Mouse (Mus musculus): ENCODE measurements around the gene Rela. TPM values are rescaled to one million over a fixed set of nuclear protein-coding genes. Genes with fewer than 3 reads are reported as not detected.
A peak's percentile ranks its signal among the peaks of the same experiment; 100 is the strongest.

Gene Rela
- polyA plus RNA-seq (2015; fragmentation: Nextera tagmentation; extraction: Ambion mirVana): 42.6 and 45.5 TPM in 2 replicates

DNA sequence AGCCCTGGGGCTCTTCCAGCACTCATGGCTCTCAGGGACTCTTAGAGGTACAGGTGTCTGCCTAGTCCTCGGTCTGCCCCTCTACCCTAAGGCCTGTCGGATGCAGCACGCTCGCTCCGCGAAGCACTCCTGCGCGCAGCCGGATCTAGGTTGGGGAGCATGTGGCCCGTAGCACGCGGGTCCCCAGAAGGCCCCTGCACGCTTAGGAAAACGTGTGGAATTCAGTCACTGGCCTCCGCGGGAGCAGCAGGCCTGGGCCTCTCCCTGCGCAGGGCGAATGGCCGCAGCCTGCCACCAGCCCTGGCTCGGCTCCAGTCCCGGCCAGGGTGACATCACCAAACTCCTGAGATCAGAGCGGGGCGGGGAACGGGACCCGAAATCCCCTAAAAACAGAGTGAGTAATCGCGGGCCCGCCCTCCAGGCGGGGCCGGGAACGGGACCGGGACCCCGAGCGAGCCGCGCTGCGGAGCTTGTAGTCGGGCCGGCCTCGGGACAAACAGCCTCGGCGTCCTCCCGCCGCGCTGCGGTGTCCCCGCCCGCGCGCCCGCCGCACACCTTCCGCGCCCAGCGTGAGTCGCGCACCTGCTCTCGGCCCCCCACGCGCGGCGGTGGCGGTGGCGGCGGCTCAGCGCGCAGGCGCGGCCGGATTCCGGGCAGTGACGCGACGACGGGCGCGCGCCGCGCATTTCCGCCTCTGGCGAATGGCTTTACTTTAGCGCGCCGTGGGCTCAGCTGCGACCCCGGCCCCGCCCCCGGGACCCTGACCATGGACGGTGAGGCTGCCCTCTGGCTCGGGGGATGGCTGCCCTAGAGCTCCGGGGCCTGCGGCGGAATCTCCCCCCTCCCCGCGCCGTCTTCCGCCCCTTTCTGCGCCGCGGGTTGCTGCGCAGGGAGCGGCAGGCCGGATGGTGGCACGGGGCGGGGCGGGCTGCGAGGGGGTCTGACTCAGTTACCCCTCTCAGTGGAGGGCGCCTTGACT is at the start of gene Rela:
Gene Rela (plus strand): TSS at position 415 of the 979 bp plus-strand sequence.
- peak within 1 kb of the TSS; percentile 90 for H3K9ac ChIP-seq (ENCODE audit: low read depth, low read length)
- peaks cover 4% of the 10 kb centered on the region for H3K4me1 ChIP-seq (replicated peaks; ENCODE audit: insufficient read depth, low read length)
- no peaks in the 10 kb centered on the region for H3K9me3 ChIP-seq (replicated peaks; ENCODE audit: low read length)
- DNase-seq (ENCODE audit: low spot score) (peak; percentile 85), ATAC-seq (replicated peaks; ENCODE audit: low FRiP score, low read depth) (peak; percentile 85)
- no peak for TF ChIP-seq CTCF (IDR thresholded peaks at IDR 0.05; ENCODE audit: low read depth)
- peak within 1 kb of the TSS; percentile 81 for H3K4me2 ChIP-seq (ENCODE audit: low read length)
- H3K4me3 ChIP-seq (replicated peaks; ENCODE audit: low read depth, low read length): peak within 1 kb of the TSS; percentile 70
- H3K27ac ChIP-seq: peak within 1 kb of the TSS; percentile 87
- H3K36me3 ChIP-seq (ENCODE audit: insufficient read depth, low read length): peaks cover 23% of the 10 kb centered on the region
- no peaks in the 10 kb centered on the region for H3K27me3 ChIP-seq (ENCODE audit: insufficient read depth, low read length)
- under 1% methylated on average over 96 of the region's 109 CpGs for WGBS

DNA sequence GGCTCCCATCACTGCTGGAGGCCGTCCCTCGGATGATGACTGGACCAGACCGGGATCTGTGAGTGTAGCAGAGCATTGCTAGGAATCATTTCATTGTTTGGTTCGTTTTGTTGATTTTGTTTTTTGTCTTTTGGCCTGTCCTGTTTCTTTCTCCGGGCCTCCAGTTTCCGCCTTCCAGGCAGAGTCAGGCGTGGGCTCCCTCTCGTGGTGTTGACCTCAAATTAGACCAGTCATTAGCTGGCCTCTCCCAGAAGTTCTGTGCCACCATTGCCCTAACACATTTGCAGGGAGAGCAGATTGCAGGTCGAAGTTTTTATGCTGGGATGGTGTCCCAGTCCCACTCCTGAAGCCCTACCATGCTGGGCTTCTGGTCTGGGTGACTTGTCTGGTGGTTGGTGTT is 48.1 kb upstream of the Rela start:
- peak; percentile 32; the same call in 1 of the 2 replicates for TF ChIP-seq CTCF (IDR thresholded peaks at IDR 0.05; ENCODE audit: low read depth)
- Histone ChIP-seq H3K27me3 (ENCODE audit: insufficient read depth, low read length) (no peaks in the 10 kb centered on the region), H3K9ac (ENCODE audit: low read depth, low read length) (no peak overlapping the region), H3K36me3 (ENCODE audit: insufficient read depth, low read length) (no peaks in the 10 kb centered on the region), H3K4me2 (ENCODE audit: low read length) (no peak overlapping the region), H3K4me1 (replicated peaks; ENCODE audit: insufficient read depth, low read length) (no peaks in the 10 kb centered on the region), H3K4me3 (replicated peaks; ENCODE audit: low read depth, low read length) (no peak overlapping the region), H3K9me3 (replicated peaks; ENCODE audit: low read length) (no peaks in the 10 kb centered on the region), H3K27ac (no peak overlapping the region)
- DNase-seq (ENCODE audit: low spot score) (no peak), ATAC-seq (replicated peaks; ENCODE audit: low FRiP score, low read depth) (no peak)
- WGBS: 67% methylated on average over 9 of the region's 9 CpGs

DNA sequence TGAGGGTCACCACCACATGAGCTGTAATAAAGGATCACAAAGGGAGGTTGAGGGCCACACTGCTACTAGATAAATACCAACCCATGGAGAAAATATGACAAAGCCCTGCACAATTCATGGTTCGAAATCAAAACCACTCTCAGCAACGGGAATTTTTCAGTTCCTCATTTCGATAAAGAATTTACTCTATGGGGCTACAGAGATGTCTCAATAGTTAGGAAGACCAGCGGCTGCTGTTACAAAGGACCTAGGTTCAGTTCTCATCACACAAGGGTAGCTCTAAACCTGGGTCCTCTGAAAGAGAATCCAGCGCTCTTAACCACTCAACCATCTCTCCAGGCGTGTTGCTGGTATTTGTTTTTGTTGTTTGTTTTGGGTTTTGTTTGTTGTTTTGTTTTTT is 45.4 kb upstream of the Rela start:
- Histone ChIP-seq H3K27me3 (ENCODE audit: insufficient read depth, low read length) (no peaks in the 10 kb centered on the region), H3K9ac (ENCODE audit: low read depth, low read length) (no peak overlapping the region), H3K4me2 (ENCODE audit: low read length) (no peak overlapping the region), H3K9me3 (replicated peaks; ENCODE audit: low read length) (no peaks in the 10 kb centered on the region), H3K4me3 (replicated peaks; ENCODE audit: low read depth, low read length) (no peak overlapping the region), H3K27ac (no peak overlapping the region), H3K36me3 (ENCODE audit: insufficient read depth, low read length) (no peaks in the 10 kb centered on the region), H3K4me1 (replicated peaks; ENCODE audit: insufficient read depth, low read length) (no peaks in the 10 kb centered on the region)
- DNase-seq (ENCODE audit: low spot score) (no peak), ATAC-seq (replicated peaks; ENCODE audit: low FRiP score, low read depth) (no peak)
- no peak for TF ChIP-seq CTCF (IDR thresholded peaks at IDR 0.05; ENCODE audit: low read depth)
- WGBS: 89% methylated on average over 6 of the region's 6 CpGs

DNA sequence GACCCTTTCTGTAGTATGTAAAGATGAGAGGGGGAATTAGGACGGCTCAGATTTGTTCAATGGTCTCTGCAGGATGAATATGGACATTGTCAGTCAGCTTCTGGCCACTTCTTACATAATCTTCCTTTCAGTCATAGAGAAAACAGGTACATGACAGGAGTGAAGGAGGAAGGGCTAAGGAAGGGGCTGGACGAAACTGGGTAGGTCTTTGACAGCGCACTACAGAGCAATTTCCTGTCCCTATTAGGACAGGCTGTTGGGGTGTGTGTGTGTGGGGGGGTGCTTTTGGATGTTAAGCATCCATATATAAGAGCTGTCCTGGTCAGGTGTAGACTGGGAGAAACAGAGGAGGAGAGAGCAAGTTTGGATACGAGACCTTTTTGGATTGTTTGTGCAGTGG is 38.1 kb upstream of the Rela start:
- Histone ChIP-seq H3K4me3 (replicated peaks; ENCODE audit: low read depth, low read length) (no peak overlapping the region), H3K4me1 (replicated peaks; ENCODE audit: insufficient read depth, low read length) (peaks cover 7% of the 10 kb centered on the region; the same call in 1 of the 2 replicates), H3K9ac (ENCODE audit: low read depth, low read length) (no peak overlapping the region), H3K27me3 (ENCODE audit: insufficient read depth, low read length) (no peaks in the 10 kb centered on the region), H3K27ac (no peak overlapping the region), H3K36me3 (ENCODE audit: insufficient read depth, low read length) (peaks cover 4% of the 10 kb centered on the region), H3K9me3 (replicated peaks; ENCODE audit: low read length) (no peaks in the 10 kb centered on the region), H3K4me2 (ENCODE audit: low read length) (no peak overlapping the region)
- no peak for TF ChIP-seq CTCF (IDR thresholded peaks at IDR 0.05; ENCODE audit: low read depth)
- DNase-seq (ENCODE audit: low spot score) (no peak), ATAC-seq (replicated peaks; ENCODE audit: low FRiP score, low read depth) (no peak)
- 72% methylated on average over 4 of the region's 4 CpGs for WGBS

DNA sequence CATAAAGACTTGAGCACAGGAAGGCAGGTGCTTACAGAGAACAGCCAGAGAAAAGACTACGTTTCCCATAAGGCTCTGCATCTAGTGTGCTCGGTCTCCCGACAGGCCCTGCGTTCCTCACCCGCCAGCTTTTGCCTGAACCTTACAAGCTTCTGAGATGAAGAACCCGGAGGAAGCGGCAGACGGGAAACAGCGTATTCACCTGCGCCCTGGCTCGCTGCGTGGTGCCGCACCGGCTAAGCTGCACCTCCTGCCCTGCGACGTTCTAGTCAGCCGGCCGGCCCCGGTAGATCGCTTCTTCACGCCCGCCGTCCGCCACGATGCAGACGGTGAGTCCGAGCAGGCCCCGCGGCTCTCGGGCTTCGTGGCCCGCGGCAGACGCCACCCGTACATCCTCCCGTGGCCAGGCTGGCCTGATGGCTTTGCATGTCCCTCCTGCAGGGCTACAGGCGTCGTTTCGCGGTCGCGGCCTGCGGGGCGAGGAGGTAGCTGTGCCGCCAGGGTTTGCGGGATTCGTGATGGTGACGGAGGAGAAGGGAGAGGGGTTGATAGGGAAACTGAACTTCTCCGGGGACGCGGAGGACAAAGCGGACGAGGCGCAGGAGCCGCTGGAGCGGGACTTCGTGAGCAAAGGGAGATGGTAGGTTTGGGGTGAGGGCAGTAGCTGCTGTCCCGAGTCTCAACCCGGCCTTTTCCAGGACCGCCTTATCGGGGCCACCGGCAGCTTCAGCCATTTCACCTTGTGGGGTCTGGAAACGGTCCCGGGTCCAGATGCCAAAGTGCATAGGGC is 35.3 kb upstream of the Rela start, which contains the start of gene Rnaseh2c:
Gene Rnaseh2c (plus strand): TSS at position 122 of the 790 bp plus-strand sequence.
- TF ChIP-seq CTCF (IDR thresholded peaks at IDR 0.05; ENCODE audit: low read depth): no peak
- WGBS: under 1% methylated on average over 64 of the region's 64 CpGs
- H3K27me3 ChIP-seq (ENCODE audit: insufficient read depth, low read length): no peaks in the 10 kb centered on the region
- H3K36me3 ChIP-seq (ENCODE audit: insufficient read depth, low read length): peaks cover 29% of the 10 kb centered on the region
- peak within 1 kb of the TSS; percentile 95 for H3K4me2 ChIP-seq (ENCODE audit: low read length)
- H3K4me1 ChIP-seq (replicated peaks; ENCODE audit: insufficient read depth, low read length): peaks cover 7% of the 10 kb centered on the region; the same call in 1 of the 2 replicates
- peak within 1 kb of the TSS; percentile 86 for H3K9ac ChIP-seq (ENCODE audit: low read depth, low read length)
- peak within 1 kb of the TSS; percentile 65; the same call in 1 of the 2 replicates for H3K27ac ChIP-seq
- peak; percentile 72 for ATAC-seq (replicated peaks; ENCODE audit: low FRiP score, low read depth)
- no peaks in the 10 kb centered on the region for H3K9me3 ChIP-seq (replicated peaks; ENCODE audit: low read length)
- DNase-seq (ENCODE audit: low spot score): peak; percentile 93
- peak within 1 kb of the TSS; percentile 80 for H3K4me3 ChIP-seq (replicated peaks; ENCODE audit: low read depth, low read length)

DNA sequence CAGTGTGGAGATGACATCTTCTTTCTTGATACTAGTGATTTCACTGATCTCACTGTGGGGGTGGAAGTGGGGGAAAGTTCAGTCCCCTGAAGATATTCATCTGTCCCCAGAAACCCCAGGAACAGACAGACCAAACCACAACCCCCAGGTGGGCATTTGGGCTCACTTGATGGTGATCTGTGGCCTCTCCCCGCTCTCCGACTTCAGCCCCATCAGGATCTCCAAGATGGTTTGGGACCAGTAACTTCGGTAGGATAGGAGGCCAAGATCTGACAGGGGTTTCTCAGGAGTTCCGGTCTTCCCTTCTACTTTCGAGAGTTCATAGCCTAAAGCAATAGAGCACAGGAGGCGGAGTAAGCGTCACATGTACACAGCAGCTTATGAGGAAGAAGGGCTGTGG is 33.6 kb upstream of the Rela start:
- no peak overlapping the region for H3K4me2 ChIP-seq (ENCODE audit: low read length)
- H3K9ac ChIP-seq (ENCODE audit: low read depth, low read length): no peak overlapping the region
- no peaks in the 10 kb centered on the region for H3K27me3 ChIP-seq (ENCODE audit: insufficient read depth, low read length)
- H3K4me1 ChIP-seq (replicated peaks; ENCODE audit: insufficient read depth, low read length): peaks cover 7% of the 10 kb centered on the region; the same call in 1 of the 2 replicates
- H3K36me3 ChIP-seq (ENCODE audit: insufficient read depth, low read length): peaks cover 43% of the 10 kb centered on the region
- 85% methylated on average over 7 of the region's 7 CpGs for WGBS
- no peak for TF ChIP-seq CTCF (IDR thresholded peaks at IDR 0.05; ENCODE audit: low read depth)
- ATAC-seq (replicated peaks; ENCODE audit: low FRiP score, low read depth) (no peak), DNase-seq (ENCODE audit: low spot score) (no peak)
- H3K9me3 ChIP-seq (replicated peaks; ENCODE audit: low read length): no peaks in the 10 kb centered on the region
- no peak overlapping the region for H3K27ac ChIP-seq
- H3K4me3 ChIP-seq (replicated peaks; ENCODE audit: low read depth, low read length): no peak overlapping the region

All from kidney, postnatal 0 days (tissue).